Mouse (Mus musculus): ENCODE measurements around the gene Slc7a8. TPM values are rescaled to one million over a fixed set of nuclear protein-coding genes. Genes with fewer than 3 reads are reported as not detected.

The Slc7a8 gene
- polyA plus RNA-seq, 1 experiment from 2014 or later: 5.0 TPM

- H3K9me3 ChIP-seq (ENCODE audit: control insufficient read depth, low read length): no peaks in the 10 kb centered on the region
- WGBS: 52% methylated on average over 1 of the region's 1 CpGs
- H3K27ac ChIP-seq (replicated peaks in 1 of 2; ENCODE audit: control insufficient read depth in 1 of 2, insufficient read depth in 1 of 2, low read depth in 2 of 2, low read length in 2 of 2): no peak overlapping the region
- H3K27me3 ChIP-seq (ENCODE audit: control insufficient read depth, insufficient read depth, low read length): no peaks in the 10 kb centered on the region; the same call in 1 of the 2 replicates
- no peaks in the 10 kb centered on the region for H3K4me1 ChIP-seq (ENCODE audit: control insufficient read depth in 2 of 2, insufficient read depth in 2 of 2, low read length in 2 of 2)
- ATAC-seq (ENCODE audit: insufficient number of reproducible peaks, insufficient read depth, low FRiP score, low read depth): no peak
- no peak overlapping the region for H3K4me2 ChIP-seq (ENCODE audit: low read length)
- no peaks in the 10 kb centered on the region for H3K36me3 ChIP-seq (ENCODE audit: control insufficient read depth, insufficient read depth, low read length)
- H3K9ac ChIP-seq (ENCODE audit: low read length): no peak overlapping the region
- H3K4me3 ChIP-seq (ENCODE audit: control insufficient read depth in 1 of 2, insufficient read depth in 1 of 2, low read depth in 1 of 2, low read length in 2 of 2): no peak overlapping the region
Measured at GRCm38 (mm10) chr14:54793351-54793750, 11.6 kb upstream of the Slc7a8 start.

DNA sequence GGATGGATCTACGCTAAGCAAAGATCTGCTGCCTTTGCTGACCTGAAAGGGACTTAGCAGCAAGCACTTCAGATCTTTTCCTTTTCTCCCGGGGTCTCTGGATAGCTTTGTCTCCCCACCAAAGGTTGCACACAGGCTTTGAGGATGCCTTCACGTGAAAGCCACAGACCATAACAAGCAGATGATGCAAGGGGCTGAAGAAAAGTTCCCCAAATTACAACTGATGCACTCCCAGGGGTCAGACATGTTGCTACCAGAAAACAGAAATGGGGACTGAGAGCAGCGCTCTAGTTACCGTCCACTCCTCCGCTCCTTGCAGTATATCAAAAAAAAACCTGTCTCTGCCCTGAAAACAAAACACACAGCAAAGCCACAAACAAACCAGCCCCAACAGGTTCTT lies 10.4 kb upstream of the Slc7a8 start:
- no peaks in the 10 kb centered on the region for H3K36me3 ChIP-seq (ENCODE audit: control insufficient read depth, insufficient read depth, low read length)
- 77% methylated on average over 6 of the region's 6 CpGs for WGBS
- no peak for ATAC-seq (ENCODE audit: insufficient number of reproducible peaks, insufficient read depth, low FRiP score, low read depth)

GRCm38 (mm10) chr14:54788231-54788630 lies 6.5 kb upstream of the Slc7a8 start:
- peaks cover 0 to 7% of the 10 kb centered on the region in 2 experiments; a peak in 2 of 4 replicates for H3K4me1 ChIP-seq (ENCODE audit: control insufficient read depth in 2 of 2, insufficient read depth in 2 of 2, low read length in 2 of 2)
- H3K4me2 ChIP-seq (ENCODE audit: low read length): no peak overlapping the region
- no peaks in the 10 kb centered on the region for H3K9me3 ChIP-seq (ENCODE audit: control insufficient read depth, low read length)
- no peak overlapping the region for H3K27ac ChIP-seq (replicated peaks in 1 of 2; ENCODE audit: control insufficient read depth in 1 of 2, insufficient read depth in 1 of 2, low read depth in 2 of 2, low read length in 2 of 2)
- H3K4me3 ChIP-seq (ENCODE audit: control insufficient read depth in 1 of 2, insufficient read depth in 1 of 2, low read depth in 1 of 2, low read length in 2 of 2): no peak overlapping the region
- no peak for ATAC-seq (ENCODE audit: insufficient number of reproducible peaks, insufficient read depth, low FRiP score, low read depth)
- no peak overlapping the region for H3K9ac ChIP-seq (ENCODE audit: low read length)
- WGBS: 89% methylated on average over 5 of the region's 5 CpGs
- no peaks in the 10 kb centered on the region for H3K36me3 ChIP-seq (ENCODE audit: control insufficient read depth, insufficient read depth, low read length)
- H3K27me3 ChIP-seq (ENCODE audit: control insufficient read depth, insufficient read depth, low read length): no peaks in the 10 kb centered on the region; the same call in 1 of the 2 replicates

More for the DNA sequence above, 10.4 kb upstream of the Slc7a8 start:
- H3K27me3 ChIP-seq (ENCODE audit: control insufficient read depth, insufficient read depth, low read length): no peaks in the 10 kb centered on the region; the same call in 1 of the 2 replicates
- H3K9me3 ChIP-seq (ENCODE audit: control insufficient read depth, low read length): no peaks in the 10 kb centered on the region
- no peak overlapping the region for H3K27ac ChIP-seq (replicated peaks in 1 of 2; ENCODE audit: control insufficient read depth in 1 of 2, insufficient read depth in 1 of 2, low read depth in 2 of 2, low read length in 2 of 2)
- H3K4me1 ChIP-seq (ENCODE audit: control insufficient read depth in 2 of 2, insufficient read depth in 2 of 2, low read length in 2 of 2): no peaks in the 10 kb centered on the region
- H3K4me2 ChIP-seq (ENCODE audit: low read length): no peak overlapping the region
- no peak overlapping the region for H3K9ac ChIP-seq (ENCODE audit: low read length)
- H3K4me3 ChIP-seq (ENCODE audit: control insufficient read depth in 1 of 2, insufficient read depth in 1 of 2, low read depth in 1 of 2, low read length in 2 of 2): no peak overlapping the region

DNA sequence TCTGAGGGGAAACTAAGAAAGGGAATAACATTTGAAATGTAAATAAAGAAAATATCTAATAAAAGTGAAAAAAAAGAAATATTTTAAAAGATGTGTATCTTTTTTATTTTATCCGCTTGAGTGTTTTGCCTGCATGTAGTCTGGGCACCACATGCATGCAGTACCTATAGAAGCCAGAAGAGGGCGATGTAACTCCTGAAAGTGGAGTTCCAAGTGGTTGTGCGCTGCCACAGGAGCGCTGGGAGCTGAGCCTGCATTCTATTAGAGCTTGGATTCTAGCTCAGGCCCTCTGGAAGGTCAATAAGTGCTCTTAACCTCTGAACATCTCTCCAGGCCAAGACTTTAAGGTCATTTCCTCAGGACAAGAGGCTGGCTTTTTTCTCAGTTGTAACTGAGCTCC lies 5.5 kb upstream of the Slc7a8 start:
- H3K4me1 ChIP-seq (ENCODE audit: control insufficient read depth in 2 of 2, insufficient read depth in 2 of 2, low read length in 2 of 2): peaks cover 0 to 7% of the 10 kb centered on the region in 2 experiments; a peak in 2 of 4 replicates
- no peaks in the 10 kb centered on the region; the same call in 1 of the 2 replicates for H3K27me3 ChIP-seq (ENCODE audit: control insufficient read depth, insufficient read depth, low read length)
- no peak for ATAC-seq (ENCODE audit: insufficient number of reproducible peaks, insufficient read depth, low FRiP score, low read depth)
- no peak overlapping the region for H3K9ac ChIP-seq (ENCODE audit: low read length)
- 59% methylated on average over 4 of the region's 4 CpGs for WGBS
- no peak overlapping the region for H3K4me2 ChIP-seq (ENCODE audit: low read length)
- no peak overlapping the region for H3K4me3 ChIP-seq (ENCODE audit: control insufficient read depth in 1 of 2, insufficient read depth in 1 of 2, low read depth in 1 of 2, low read length in 2 of 2)
- H3K9me3 ChIP-seq (ENCODE audit: control insufficient read depth, low read length): no peaks in the 10 kb centered on the region
- no peaks in the 10 kb centered on the region for H3K36me3 ChIP-seq (ENCODE audit: control insufficient read depth, insufficient read depth, low read length)
- no peak overlapping the region for H3K27ac ChIP-seq (replicated peaks in 1 of 2; ENCODE audit: control insufficient read depth in 1 of 2, insufficient read depth in 1 of 2, low read depth in 2 of 2, low read length in 2 of 2)

GRCm38 (mm10) chr14:54786489-54786888 lies 4.7 kb upstream of the Slc7a8 start:
- WGBS: 21% methylated on average over 10 of the region's 10 CpGs
- no peaks in the 10 kb centered on the region for H3K9me3 ChIP-seq (ENCODE audit: control insufficient read depth, low read length)

GRCm38 (mm10) chr14:54785898-54786297 lies 4.2 kb upstream of the Slc7a8 start:
- Histone ChIP-seq H3K27ac (replicated peaks in 1 of 2; ENCODE audit: control insufficient read depth in 1 of 2, insufficient read depth in 1 of 2, low read depth in 2 of 2, low read length in 2 of 2) (peak overlapping the region; percentile 78 to 88), H3K9ac (ENCODE audit: low read length) (no peak overlapping the region), H3K4me3 (ENCODE audit: control insufficient read depth in 1 of 2, insufficient read depth in 1 of 2, low read depth in 1 of 2, low read length in 2 of 2) (no peak overlapping the region), H3K4me2 (ENCODE audit: low read length) (peak overlapping the region; percentile 4; the same call in 1 of the 2 replicates), H3K36me3 (ENCODE audit: control insufficient read depth, insufficient read depth, low read length) (no peaks in the 10 kb centered on the region), H3K27me3 (ENCODE audit: control insufficient read depth, insufficient read depth, low read length) (no peaks in the 10 kb centered on the region), H3K4me1 (ENCODE audit: control insufficient read depth in 2 of 2, insufficient read depth in 2 of 2, low read length in 2 of 2) (peaks cover 5 to 10% of the 10 kb centered on the region in 2 experiments; a peak in 2 of 4 replicates), H3K9me3 (ENCODE audit: control insufficient read depth, low read length) (no peaks in the 10 kb centered on the region)
- 57% methylated on average over 4 of the region's 4 CpGs for WGBS
- no peak for ATAC-seq (ENCODE audit: insufficient number of reproducible peaks, insufficient read depth, low FRiP score, low read depth)

More at GRCm38 (mm10) chr14:54786489-54786888, 4.7 kb upstream of the Slc7a8 start:
- Histone ChIP-seq H3K4me3 (ENCODE audit: control insufficient read depth in 1 of 2, insufficient read depth in 1 of 2, low read depth in 1 of 2, low read length in 2 of 2) (no peak overlapping the region), H3K36me3 (ENCODE audit: control insufficient read depth, insufficient read depth, low read length) (no peaks in the 10 kb centered on the region), H3K4me1 (ENCODE audit: control insufficient read depth in 2 of 2, insufficient read depth in 2 of 2, low read length in 2 of 2) (peaks cover 5 to 9% of the 10 kb centered on the region in 2 experiments; a peak in 2 of 4 replicates), H3K4me2 (ENCODE audit: low read length) (peak overlapping the region; percentile 4; the same call in 1 of the 2 replicates), H3K27ac (replicated peaks in 1 of 2; ENCODE audit: control insufficient read depth in 1 of 2, insufficient read depth in 1 of 2, low read depth in 2 of 2, low read length in 2 of 2) (peak overlapping the region; percentile 78 to 88), H3K27me3 (ENCODE audit: control insufficient read depth, insufficient read depth, low read length) (no peaks in the 10 kb centered on the region), H3K9ac (ENCODE audit: low read length) (no peak overlapping the region)
- 0 out of 2 replicates have a peak, but pooled peaks have one; percentile 52 for ATAC-seq (ENCODE audit: insufficient number of reproducible peaks, insufficient read depth, low FRiP score, low read depth)

- Histone ChIP-seq H3K9ac (ENCODE audit: low read length) (no peak overlapping the region), H3K27me3 (ENCODE audit: control insufficient read depth, insufficient read depth, low read length) (peaks cover 4% of the 10 kb centered on the region; the same call in 1 of the 2 replicates), H3K27ac (replicated peaks in 1 of 2; ENCODE audit: control insufficient read depth in 1 of 2, insufficient read depth in 1 of 2, low read depth in 2 of 2, low read length in 2 of 2) (no peak overlapping the region), H3K4me1 (ENCODE audit: control insufficient read depth in 2 of 2, insufficient read depth in 2 of 2, low read length in 2 of 2) (peaks cover 5 to 14% of the 10 kb centered on the region in 2 experiments; a peak in 2 of 4 replicates), H3K36me3 (ENCODE audit: control insufficient read depth, insufficient read depth, low read length) (no peaks in the 10 kb centered on the region), H3K4me2 (ENCODE audit: low read length) (no peak overlapping the region), H3K9me3 (ENCODE audit: control insufficient read depth, low read length) (no peaks in the 10 kb centered on the region), H3K4me3 (ENCODE audit: control insufficient read depth in 1 of 2, insufficient read depth in 1 of 2, low read depth in 1 of 2, low read length in 2 of 2) (no peak overlapping the region)
- ATAC-seq (ENCODE audit: insufficient number of reproducible peaks, insufficient read depth, low FRiP score, low read depth): no peak
- WGBS: 85% methylated on average over 6 of the region's 6 CpGs
Measured at GRCm38 (mm10) chr14:54782971-54783370, 1.2 kb upstream of the Slc7a8 start.
